Comparison of ENCODE assay signal across 8 mouse cellular contexts in genomic region chr6:90818956-90819355, GRCm38 (mm10).
DNase-seq lines count a peak whose midpoint lies in the region; ATAC-seq and TF ChIP-seq lines count a peak whose summit lies in the region.
"Had no signal": no experiment of that assay in that cellular context is flagged by ENCODE, and none has a peak within 500 bp of the region (broad histone marks: within the 10 kb centered on the region; RNA-seq: fewer than 3 reads in every experiment).

No protein-coding gene starts in this region.

- H3ac ChIP-seq in C2C12 (ENCODE audit: control insufficient read depth, insufficient read length, low read depth): no peak overlapping the region

- no peak overlapping the region for H3K4me3 ChIP-seq in C2C12 (ENCODE audit: insufficient read depth, poor library complexity, severe bottlenecking)
- H3K4me3 ChIP-seq in lung, embryonic 14.5 days (ENCODE audit: low read depth, low read length): no peak overlapping the region
- H3K4me3 ChIP-seq: heart, embryonic 15.5 days had no signal

- no peak overlapping the region for H3K27ac ChIP-seq in lung, embryonic 14.5 days (ENCODE audit: low read depth)
- H3K27ac ChIP-seq: heart, embryonic 15.5 days had no signal

- H3K27me3 ChIP-seq in C2C12 (ENCODE audit: control insufficient read depth, insufficient read depth, insufficient read length): peaks cover 15% of the 10 kb centered on the region
- no peaks in the 10 kb centered on the region for H3K27me3 ChIP-seq in lung, embryonic 14.5 days (ENCODE audit: insufficient read depth, low read length)
- H3K27me3 ChIP-seq: heart, embryonic 15.5 days had no signal

- ATAC-seq in erythroblast, adult 5-6 weeks (replicated peaks; ENCODE audit: low FRiP score, poor library complexity, severe bottlenecking): 0 out of 2 replicates have a peak, but pooled peaks have one; percentile 42
- ATAC-seq in lung, embryonic 14.5 days (ENCODE audit: insufficient read depth): no peak

- H3K4me2 ChIP-seq in lung, embryonic 14.5 days: no peak overlapping the region
- H3K4me2 ChIP-seq: heart, embryonic 15.5 days had no signal

- H3K36me3 ChIP-seq in C2C12 (ENCODE audit: control insufficient read depth, insufficient read depth): no peaks in the 10 kb centered on the region
- no peaks in the 10 kb centered on the region for H3K36me3 ChIP-seq in lung, embryonic 14.5 days (ENCODE audit: insufficient read depth)
- H3K36me3 ChIP-seq: heart, embryonic 15.5 days had no signal

- H3K9ac ChIP-seq in lung, embryonic 14.5 days: no peak overlapping the region
- H3K9ac ChIP-seq: heart, embryonic 15.5 days had no signal

- 0% methylated on average over 1 of the region's 4 CpGs for WGBS in lung, embryonic 14.5 days

- no peaks in the 10 kb centered on the region for H3K79me3 ChIP-seq in C2C12 (ENCODE audit: low read depth)

- H3K9me3 ChIP-seq in lung, embryonic 14.5 days (ENCODE audit: low read depth, low read length): no peaks in the 10 kb centered on the region
- H3K9me3 ChIP-seq: heart, embryonic 15.5 days had no signal

- H3K4me1 ChIP-seq in lung, embryonic 14.5 days (ENCODE audit: insufficient read depth): no peaks in the 10 kb centered on the region

- DNase-seq in 3134 (ENCODE audit: extremely low read depth, insufficient read length, low spot score): peak; percentile 16
- peak; percentile 66 to 71 for DNase-seq in adrenal gland, postnatal 36 days
- DNase-seq in kidney, postnatal 14 days: peak; percentile 76
- peak; percentile 88 for DNase-seq in lung, embryonic 14.5 days
- peak; percentile 66 for DNase-seq in right cerebral cortex, adult 18-20 months

- peak; percentile 51 for TF ChIP-seq CTCF in C2C12 (IDR thresholded peaks at IDR 0.05; ENCODE audit: control insufficient read depth, insufficient read depth, insufficient read length)
- TF ChIP-seq CTCF in lung, embryonic 14.5 days (IDR thresholded peaks at IDR 0.05; ENCODE audit: low read depth): peak; percentile 90

- no peaks in the 10 kb centered on the region for H3K79me2 ChIP-seq in C2C12 (ENCODE audit: control insufficient read depth, insufficient read depth)

TF ChIP-seq in C2C12, 6 proteins besides CTCF, POLR2A, EP300 and RAD21:
- no peak for TF ChIP-seq CEBPB (IDR thresholded peaks at IDR 0.05; ENCODE audit: low read depth)
- no peak for TF ChIP-seq MAX (IDR thresholded peaks at IDR 0.05)
- TF ChIP-seq FOSL1 (IDR thresholded peaks at IDR 0.05; ENCODE audit: insufficient read depth, low read length, poor library complexity, severe bottlenecking): no peak
- no peak for TF ChIP-seq MYOD1 (IDR thresholded peaks at IDR 0.05; ENCODE audit: control insufficient read depth, insufficient read length, low read depth)
- no peak for TF ChIP-seq MYOG (IDR thresholded peaks at IDR 0.05; ENCODE audit: control insufficient read depth, extremely low read depth, insufficient read length)
- no peak for TF ChIP-seq USF1 (IDR thresholded peaks at IDR 0.05; ENCODE audit: low read depth)

Comparison
In these comparisons a context has a peak if more than half of its experiments do, and no peak if none do; other contexts are left out.
1. DNase-seq: peak in every context shown above with its lines; median percentile 88 in lung, embryonic 14.5 days; 76 in kidney, postnatal 14 days; 68 in adrenal gland, postnatal 36 days; 66 in right cerebral cortex, adult 18-20 months; 16 in 3134.